Mouse (Mus musculus): ENCODE results near the gene Adgrg2. TPM values are rescaled to one million over a fixed set of nuclear protein-coding genes. Genes with fewer than 3 reads are reported as not detected.

Gene Adgrg2
- total RNA-seq, 2 experiments from 2014 or later, result 0.94 to 1.0 TPM

GRCm38 (mm10) chrX:160441272-160441671 lies 50.8 kb downstream of the Adgrg2 start:
- Histone ChIP-seq H3K27ac (no peak overlapping the region), H3K4me3 (no peak overlapping the region)
- intact Hi-C loops (cut with DNase I), result no loop called here
- TF ChIP-seq CTCF (IDR thresholded peaks at IDR 0.05), result no peak
- DNase-seq (ENCODE audit: extremely low spot score in 1 of 2, low spot score in 2 of 2), result no peak

- Histone ChIP-seq H3K4me3 (no peak overlapping the region), H3K27ac (no peak overlapping the region)
- DNase-seq (ENCODE audit: extremely low spot score in 1 of 2, low spot score in 2 of 2), result no peak
- intact Hi-C loops (cut with DNase I), result no loop called here
- TF ChIP-seq CTCF (IDR thresholded peaks at IDR 0.05), result no peak
Observed at GRCm38 (mm10) chrX:160448351-160448750, 57.9 kb downstream of the Adgrg2 start.

- Histone ChIP-seq H3K27ac (no peak overlapping the region), H3K4me3 (no peak overlapping the region)
- DNase-seq (ENCODE audit: extremely low spot score in 1 of 2, low spot score in 2 of 2), result no peak
- intact Hi-C loops (cut with DNase I), result loop anchor here (1.0 kb wide), 1 partner anchor 584 kb away; no protein-coding TSS in a partner anchor
- TF ChIP-seq CTCF (IDR thresholded peaks at IDR 0.05), result peak; percentile 51
Observed at GRCm38 (mm10) chrX:160449363-160449762, 58.9 kb downstream of the Adgrg2 start.

GRCm38 (mm10) chrX:160455686-160456085 lies 65.2 kb downstream of the Adgrg2 start:
- no peak for TF ChIP-seq CTCF (IDR thresholded peaks at IDR 0.05)
- DNase-seq (ENCODE audit: extremely low spot score in 1 of 2, low spot score in 2 of 2), result no peak
- intact Hi-C loops (cut with DNase I), result no loop called here
- no peak overlapping the region for H3K27ac ChIP-seq
- no peak overlapping the region for H3K4me3 ChIP-seq

- Histone ChIP-seq H3K27ac (no peak overlapping the region), H3K4me3 (no peak overlapping the region)
- intact Hi-C loops (cut with DNase I), result no loop called here
- TF ChIP-seq CTCF (IDR thresholded peaks at IDR 0.05), result no peak
- no peak for DNase-seq (ENCODE audit: extremely low spot score in 1 of 2, low spot score in 2 of 2)
Observed at GRCm38 (mm10) chrX:160471257-160471786, 80.8 kb downstream of the Adgrg2 start.

GRCm38 (mm10) chrX:160489784-160490183 lies 99.3 kb downstream of the Adgrg2 start:
- intact Hi-C loops (cut with DNase I), result no loop called here
- no peak for DNase-seq (ENCODE audit: extremely low spot score in 1 of 2, low spot score in 2 of 2)
- no peak for TF ChIP-seq CTCF (IDR thresholded peaks at IDR 0.05)
- H3K27ac ChIP-seq, result no peak overlapping the region
- H3K4me3 ChIP-seq, result no peak overlapping the region

GRCm38 (mm10) chrX:160494333-160494732 lies 103.8 kb downstream of the Adgrg2 start:
- Histone ChIP-seq H3K27ac (no peak overlapping the region), H3K4me3 (no peak overlapping the region)
- intact Hi-C loops (cut with DNase I), result no loop called here
- no peak for TF ChIP-seq CTCF (IDR thresholded peaks at IDR 0.05)
- DNase-seq (ENCODE audit: extremely low spot score in 1 of 2, low spot score in 2 of 2), result no peak

- Histone ChIP-seq H3K27ac (no peak overlapping the region), H3K4me3 (no peak overlapping the region)
- intact Hi-C loops (cut with DNase I), result no loop called here
- DNase-seq (ENCODE audit: extremely low spot score in 1 of 2, low spot score in 2 of 2), result no peak
- no peak for TF ChIP-seq CTCF (IDR thresholded peaks at IDR 0.05)
Observed at GRCm38 (mm10) chrX:160494921-160495320, 104.4 kb downstream of the Adgrg2 start.

GRCm38 (mm10) chrX:160496473-160496872 lies 106.0 kb downstream of the Adgrg2 start:
- no peak for DNase-seq (ENCODE audit: extremely low spot score in 1 of 2, low spot score in 2 of 2)
- TF ChIP-seq CTCF (IDR thresholded peaks at IDR 0.05), result no peak
- intact Hi-C loops (cut with DNase I), result no loop called here
- H3K4me3 ChIP-seq, result no peak overlapping the region
- no peak overlapping the region for H3K27ac ChIP-seq

GRCm38 (mm10) chrX:160501095-160501494 lies 110.6 kb downstream of the Adgrg2 start:
- DNase-seq (ENCODE audit: extremely low spot score in 1 of 2, low spot score in 2 of 2), result no peak
- intact Hi-C loops (cut with DNase I), result loop anchor here (5.0 to 10.0 kb wide), 3 partner anchors 274 to 531 kb away; partner anchors contain the start of gene Cdkl5
- Histone ChIP-seq H3K27ac (no peak overlapping the region; the same call in 1 of the 2 replicates), H3K4me3 (no peak overlapping the region)
- TF ChIP-seq CTCF (IDR thresholded peaks at IDR 0.05), result no peak

GRCm38 (mm10) chrX:160501687-160502047 lies 111.2 kb downstream of the Adgrg2 start:
- H3K27ac ChIP-seq, result peak overlapping the region; percentile 91
- intact Hi-C loops (cut with DNase I), result loop anchor here (5.0 to 10.0 kb wide), 3 partner anchors 273 to 531 kb away; partner anchors contain the start of gene Cdkl5
- H3K4me3 ChIP-seq, result peak overlapping the region; percentile 57
- no peak for DNase-seq (ENCODE audit: extremely low spot score in 1 of 2, low spot score in 2 of 2)
- no peak for TF ChIP-seq CTCF (IDR thresholded peaks at IDR 0.05)

GRCm38 (mm10) chrX:160502048-160503041 lies 111.9 kb downstream of the Adgrg2 start, which contains the start of gene Phka2:
Phka2 (plus strand) TSS chrX:160502166.
- H3K27ac ChIP-seq, result peak within 1 kb of the TSS; percentile 91
- intact Hi-C loops (cut with DNase I), result loop anchor here (5.0 to 10.0 kb wide), 3 partner anchors 272 to 530 kb away; partner anchors contain the start of gene Cdkl5

More at GRCm38 (mm10) chrX:160502048-160503041, 111.9 kb downstream of the Adgrg2 start, which contains the start of gene Phka2:
- no peak; the same call in 1 of the 2 replicates for TF ChIP-seq CTCF (IDR thresholded peaks at IDR 0.05)
- peak; percentile 76 to 79 for DNase-seq (ENCODE audit: extremely low spot score in 1 of 2, low spot score in 2 of 2)
- H3K4me3 ChIP-seq, result peak within 1 kb of the TSS; percentile 57
